Mouse (Mus musculus): Measurements from ENCODE around the gene Clic1. TPM values are rescaled to one million over a fixed set of nuclear protein-coding genes. Genes with fewer than 3 reads are reported as not detected.
"Not testable (repeated sequence)": the region's sequence is repeated elsewhere in the genome, so short reads cannot be mapped to it uniquely, and the experiment has no call there.

Clic1 gene
- polyA plus RNA-seq, 2 experiments, result 103 to 229 TPM

- H3K4me3 ChIP-seq (replicated peaks; ENCODE audit: low read length), result no peak overlapping the region
- TF ChIP-seq POLR2A (IDR thresholded peaks at IDR 0.05; ENCODE audit: borderline replicate concordance, extremely low read depth, insufficient read depth, insufficient read length), result no peak
- WGBS, result 36% methylated on average over 19 of the region's 19 CpGs
- no peak for DNase-seq (ENCODE audit: low spot score)
- peaks cover 13% of the 10 kb centered on the region; the same call in 1 of the 2 replicates for H3K4me1 ChIP-seq (ENCODE audit: control insufficient read depth, insufficient read depth, low read length)
- no peak for ATAC-seq (ENCODE audit: low FRiP score, low read depth)
- no peak overlapping the region for H3K9ac ChIP-seq (ENCODE audit: low read depth, low read length, severe bottlenecking)
- H3K27ac ChIP-seq (replicated peaks; ENCODE audit: low read depth, low read length), result no peak overlapping the region
- no peaks in the 10 kb centered on the region for H3K36me3 ChIP-seq (ENCODE audit: control insufficient read depth, insufficient read depth, low read length)
- H3K9me3 ChIP-seq (ENCODE audit: control insufficient read depth, low read length), result no peaks in the 10 kb centered on the region
- no peaks in the 10 kb centered on the region for H3K27me3 ChIP-seq (ENCODE audit: control insufficient read depth, insufficient read depth, low read length)
- H3K4me2 ChIP-seq (replicated peaks; ENCODE audit: low read depth, low read length, severe bottlenecking), result no peak overlapping the region
Observed at GRCm38 (mm10) chr17:35029691-35030532, 19.9 kb upstream of the Clic1 start.

GRCm38 (mm10) chr17:35031272-35031671 is 18.5 kb upstream of the Clic1 start:
- Histone ChIP-seq H3K9me3 (ENCODE audit: control insufficient read depth, low read length) (no peaks in the 10 kb centered on the region), H3K4me2 (replicated peaks; ENCODE audit: low read depth, low read length, severe bottlenecking) (no peak overlapping the region), H3K4me1 (ENCODE audit: control insufficient read depth, insufficient read depth, low read length) (peaks cover 8% of the 10 kb centered on the region; the same call in 1 of the 2 replicates), H3K27ac (replicated peaks; ENCODE audit: low read depth, low read length) (no peak overlapping the region), H3K27me3 (ENCODE audit: control insufficient read depth, insufficient read depth, low read length) (no peaks in the 10 kb centered on the region), H3K36me3 (ENCODE audit: control insufficient read depth, insufficient read depth, low read length) (no peaks in the 10 kb centered on the region), H3K4me3 (replicated peaks; ENCODE audit: low read length) (no peak overlapping the region), H3K9ac (ENCODE audit: low read depth, low read length, severe bottlenecking) (no peak overlapping the region)
- ATAC-seq (ENCODE audit: low FRiP score, low read depth), result no peak
- no peak for DNase-seq (ENCODE audit: low spot score)
- no peak for TF ChIP-seq POLR2A (IDR thresholded peaks at IDR 0.05; ENCODE audit: borderline replicate concordance, extremely low read depth, insufficient read depth, insufficient read length)
- 87% methylated on average over 11 of the region's 11 CpGs for WGBS

GRCm38 (mm10) chr17:35031880-35032279 is 17.9 kb upstream of the Clic1 start:
- Histone ChIP-seq H3K27me3 (ENCODE audit: control insufficient read depth, insufficient read depth, low read length) (no peaks in the 10 kb centered on the region), H3K9ac (ENCODE audit: low read depth, low read length, severe bottlenecking) (no peak overlapping the region), H3K4me2 (replicated peaks; ENCODE audit: low read depth, low read length, severe bottlenecking) (no peak overlapping the region), H3K4me3 (replicated peaks; ENCODE audit: low read length) (no peak overlapping the region), H3K27ac (replicated peaks; ENCODE audit: low read depth, low read length) (no peak overlapping the region), H3K4me1 (ENCODE audit: control insufficient read depth, insufficient read depth, low read length) (0 out of 2 replicates have a peak, but pooled peaks cover 7% of the 10 kb centered on the region), H3K36me3 (ENCODE audit: control insufficient read depth, insufficient read depth, low read length) (no peaks in the 10 kb centered on the region), H3K9me3 (ENCODE audit: control insufficient read depth, low read length) (no peaks in the 10 kb centered on the region)
- TF ChIP-seq POLR2A (IDR thresholded peaks at IDR 0.05; ENCODE audit: borderline replicate concordance, extremely low read depth, insufficient read depth, insufficient read length), result no peak
- WGBS, result 91% methylated on average over 7 of the region's 7 CpGs
- DNase-seq (ENCODE audit: low spot score) (no peak), ATAC-seq (ENCODE audit: low FRiP score, low read depth) (no peak)

- WGBS, result 64% methylated on average over 8 of the region's 8 CpGs
- Histone ChIP-seq H3K27me3 (ENCODE audit: control insufficient read depth, insufficient read depth, low read length) (no peaks in the 10 kb centered on the region), H3K4me2 (replicated peaks; ENCODE audit: low read depth, low read length, severe bottlenecking) (no peak overlapping the region), H3K4me1 (ENCODE audit: control insufficient read depth, insufficient read depth, low read length) (0 out of 2 replicates have a peak, but pooled peaks cover 3% of the 10 kb centered on the region), H3K4me3 (replicated peaks; ENCODE audit: low read length) (no peak overlapping the region), H3K36me3 (ENCODE audit: control insufficient read depth, insufficient read depth, low read length) (no peaks in the 10 kb centered on the region), H3K9ac (ENCODE audit: low read depth, low read length, severe bottlenecking) (no peak overlapping the region), H3K9me3 (ENCODE audit: control insufficient read depth, low read length) (no peaks in the 10 kb centered on the region), H3K27ac (replicated peaks; ENCODE audit: low read depth, low read length) (no peak overlapping the region)
- no peak for TF ChIP-seq POLR2A (IDR thresholded peaks at IDR 0.05; ENCODE audit: borderline replicate concordance, extremely low read depth, insufficient read depth, insufficient read length)
- DNase-seq (ENCODE audit: low spot score), result no peak
- ATAC-seq (ENCODE audit: low FRiP score, low read depth), result no peak
Observed at GRCm38 (mm10) chr17:35032323-35032870, 17.4 kb upstream of the Clic1 start.

- H3K4me2 ChIP-seq (replicated peaks; ENCODE audit: low read depth, low read length, severe bottlenecking); H3K27ac ChIP-seq (replicated peaks; ENCODE audit: low read depth, low read length); H3K4me3 ChIP-seq (replicated peaks; ENCODE audit: low read length); H3K27me3 ChIP-seq (ENCODE audit: control insufficient read depth, insufficient read depth, low read length); H3K4me1 ChIP-seq (ENCODE audit: control insufficient read depth, insufficient read depth, low read length); ATAC-seq (ENCODE audit: low FRiP score, low read depth); H3K36me3 ChIP-seq (ENCODE audit: control insufficient read depth, insufficient read depth, low read length); H3K9me3 ChIP-seq (ENCODE audit: control insufficient read depth, low read length); DNase-seq (ENCODE audit: low spot score); H3K9ac ChIP-seq (ENCODE audit: low read depth, low read length, severe bottlenecking): not testable (repeated sequence)
- WGBS, result 67% methylated on average over 1 of the region's 1 CpGs
Observed at GRCm38 (mm10) chr17:35033703-35034102, 16.1 kb upstream of the Clic1 start.
